Mouse (Mus musculus) left cerebral cortex, adult 18-20 months (tissue): ENCODE measurements around the gene Gm21974. TPM values are rescaled to one million over a fixed set of nuclear protein-coding genes. Genes with fewer than 3 reads are reported as not detected.
"Not testable (repeated sequence)": the region's sequence is repeated elsewhere in the genome, so short reads cannot be mapped to it uniquely, and the experiment has no call there.

Experiments used
- DNase-seq, 2 experiments: peaks; one replicate each; pipeline ENCODE4 v3.0.0; 2021 to 2022; ENCODE audit warnings: low spot score in 2 of 2, mixed read lengths in 1 of 2
- long read RNA-seq, 2 experiments: library from polyadenylated mRNA; stranded (forward); transcript quantifications; one replicate each; pipeline ENCODE4 v2.0.0; 2021
- total RNA-seq, 2 experiments: library from RNA; stranded (reverse); gene quantifications; 2 replicates each; pipeline ENCODE4 v1.2.3; 2021

Gm21974 gene
- total RNA-seq, result not detected
- long read RNA-seq, experiment 1, partial matches to known transcripts, result 2 of 2 reads
- long read RNA-seq, experiment 1, other reads (novel, unspliced or antisense), result 0 of 2 reads
- long read RNA-seq, experiment 2, result 0 reads

DNA sequence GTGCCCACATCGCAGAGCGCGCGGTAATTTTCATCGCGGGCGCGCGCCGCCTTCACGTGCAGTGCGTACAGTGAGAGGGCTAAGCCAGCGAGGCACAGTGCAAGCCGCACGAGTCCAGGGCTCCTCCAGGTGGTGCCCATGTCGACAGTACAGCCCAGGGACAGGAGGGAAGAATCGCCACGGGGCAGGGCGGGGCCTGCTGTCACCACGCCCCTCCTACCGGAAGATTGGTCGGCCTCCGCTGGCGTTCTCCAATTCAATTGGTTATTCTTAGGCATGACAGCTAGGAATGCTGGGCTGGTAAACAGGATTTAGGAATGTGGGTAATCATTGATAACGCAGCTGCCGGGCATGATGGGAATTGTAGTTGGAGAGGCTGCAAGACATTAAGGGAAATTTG is at the start of gene Gm21974, which contains the start of gene Vkorc1:
Gm21974 (minus strand) TSS at position 13 of the 400 bp plus-strand sequence.
Vkorc1 (minus strand) TSS at position 176 of the 400 bp plus-strand sequence.
- DNase-seq, result peak; percentile 90 to 94

DNA sequence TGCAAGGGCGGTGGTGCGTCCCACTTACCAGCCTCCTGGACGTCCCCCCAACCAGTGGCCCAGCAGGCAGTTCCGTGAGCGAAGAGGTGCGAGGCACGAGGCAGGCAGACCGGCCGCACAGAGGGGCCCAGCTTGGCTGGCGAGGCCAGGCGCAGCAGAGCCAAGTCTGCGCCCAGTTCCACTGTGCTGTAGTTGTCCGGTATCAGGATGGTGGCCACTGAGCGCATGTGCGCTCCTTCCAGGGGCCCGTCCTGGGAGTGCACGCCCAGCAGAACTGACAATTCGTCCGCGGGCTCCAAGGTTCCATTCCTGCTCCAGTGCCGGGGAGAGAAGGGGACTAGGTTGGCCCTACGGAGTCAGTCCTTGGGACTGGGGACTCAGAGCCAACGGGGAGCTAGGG is 49.4 kb upstream of the Gm21974 start:
- no peak for DNase-seq

DNA sequence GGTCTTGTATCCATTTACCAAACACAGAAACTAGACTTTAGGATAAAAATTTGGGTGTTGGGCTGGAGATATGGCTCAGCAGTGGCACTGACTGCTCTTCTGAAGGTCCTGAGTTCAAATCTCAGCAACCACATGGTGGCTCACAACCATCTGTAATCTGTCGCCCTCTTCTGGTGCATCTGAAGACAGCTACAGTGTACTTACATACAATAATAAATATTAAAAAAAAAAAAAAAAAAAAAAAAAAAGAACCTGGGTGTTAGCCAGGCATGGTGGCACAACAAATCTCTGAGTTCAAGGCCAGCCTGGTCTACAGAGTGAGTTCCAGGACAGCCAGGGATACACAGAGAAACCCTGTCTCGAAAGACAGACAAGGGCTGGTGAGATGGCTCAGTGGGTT is 46.8 kb upstream of the Gm21974 start:
- DNase-seq, result not testable (repeated sequence)

DNA sequence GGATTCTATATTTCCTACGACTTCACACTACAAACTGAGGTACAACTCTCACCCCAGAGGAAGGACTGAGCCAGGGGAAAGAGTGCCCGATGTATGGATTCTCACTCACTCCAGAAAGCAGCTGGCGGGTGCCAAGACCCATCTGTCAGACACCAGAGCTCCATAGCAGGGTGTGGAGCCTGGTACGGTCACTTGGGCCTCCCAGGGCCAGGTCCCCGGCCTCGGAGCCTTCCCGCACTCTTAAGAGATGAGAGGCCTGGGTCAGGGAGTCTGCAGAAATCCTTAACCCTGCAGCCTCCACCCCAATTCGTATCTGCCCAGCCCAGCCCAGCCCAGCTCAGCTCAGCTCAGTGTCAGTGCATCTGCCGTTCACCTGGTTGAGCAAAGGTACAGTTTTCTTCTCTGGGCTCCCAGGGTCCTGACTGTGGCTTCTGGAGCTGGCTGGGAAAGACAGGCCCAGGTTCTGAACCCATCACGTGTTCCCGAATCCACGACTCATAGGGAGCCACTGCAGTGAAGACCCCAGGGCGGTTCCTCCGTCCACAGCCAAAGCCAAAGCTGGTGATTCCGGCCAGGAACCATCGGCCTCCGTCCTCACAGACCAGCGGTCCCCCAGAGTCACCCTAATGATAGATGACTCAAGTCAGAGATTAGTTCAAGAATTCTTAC is 41.1 kb upstream of the Gm21974 start:
- DNase-seq, result peak in 1 of 2 experiments; percentile 20

DNA sequence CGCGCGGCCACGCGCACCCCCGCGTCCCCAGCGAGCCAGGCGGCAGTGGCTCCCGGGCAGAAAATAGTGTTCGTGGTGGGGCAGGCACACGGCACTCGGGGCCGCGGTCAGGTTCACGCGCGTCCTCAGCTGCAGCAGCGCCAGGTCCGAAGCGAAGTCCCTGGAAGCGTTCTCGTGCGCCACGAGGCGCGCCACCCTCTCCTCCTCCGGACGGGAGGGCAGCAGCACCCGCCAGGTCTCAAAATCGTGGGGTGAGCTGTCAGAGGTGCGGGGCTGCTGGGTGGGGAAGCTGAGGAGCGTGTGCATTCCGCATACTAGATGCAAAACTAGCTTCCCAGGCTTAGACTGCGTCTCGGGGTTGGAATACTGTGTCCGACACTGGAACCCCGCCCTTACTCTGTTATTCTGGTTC is 40.5 kb upstream of the Gm21974 start:
- DNase-seq, result no peak

DNA sequence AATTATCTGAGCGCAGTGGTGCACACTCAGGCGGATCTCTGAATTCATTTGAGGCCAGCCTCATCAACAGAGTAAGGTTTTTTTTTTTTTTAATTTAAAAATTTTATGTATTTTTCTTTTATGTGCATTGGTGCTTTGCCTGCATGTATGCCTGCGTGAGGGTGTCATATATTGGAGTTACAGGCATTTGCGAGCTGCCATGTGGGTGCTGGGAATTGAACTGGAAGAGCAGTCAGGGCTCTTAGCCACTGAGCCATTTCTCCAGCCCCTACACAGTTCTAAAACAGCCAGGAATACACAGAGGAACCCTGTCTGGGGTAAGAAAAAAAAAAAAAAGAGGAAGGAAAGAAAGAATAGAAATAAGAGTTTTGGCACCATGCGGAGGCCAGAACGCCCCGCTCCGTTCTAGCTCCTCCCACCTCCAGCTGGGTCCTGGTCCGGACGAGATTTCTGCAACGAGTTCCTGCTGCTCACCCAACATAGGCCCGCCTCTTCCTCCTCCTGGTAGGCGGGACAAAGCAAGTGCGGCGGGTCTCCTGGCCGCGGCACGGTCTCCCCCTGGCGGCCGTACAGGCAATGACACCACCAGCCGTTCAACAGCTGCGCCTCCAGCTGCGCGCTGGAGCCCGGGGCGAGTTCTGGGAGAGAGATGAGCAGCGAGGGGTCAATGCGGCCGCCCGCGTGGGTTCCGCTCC is 39.9 kb upstream of the Gm21974 start:
- DNase-seq, result peak; percentile 95 to 96

DNA sequence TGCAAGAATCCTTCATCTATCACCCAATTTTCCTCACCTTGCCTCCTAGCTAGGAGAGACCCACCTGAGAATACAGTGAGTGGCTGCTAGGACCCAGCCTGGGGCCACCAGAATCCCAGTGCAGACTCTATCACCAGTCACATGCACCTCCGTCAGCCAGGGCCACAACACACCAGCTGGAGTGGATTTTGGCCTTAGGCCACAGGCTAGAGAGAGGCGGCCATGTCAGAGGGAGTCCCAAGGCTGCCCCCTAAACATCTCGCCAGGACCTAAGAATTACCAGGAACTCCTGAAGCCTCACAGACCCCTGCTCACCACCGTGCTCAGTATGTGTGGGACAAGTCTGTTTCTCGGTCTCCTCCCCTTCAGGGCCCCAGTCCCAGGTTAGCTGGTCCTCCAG is 38.8 kb upstream of the Gm21974 start:
- DNase-seq, result no peak

DNA sequence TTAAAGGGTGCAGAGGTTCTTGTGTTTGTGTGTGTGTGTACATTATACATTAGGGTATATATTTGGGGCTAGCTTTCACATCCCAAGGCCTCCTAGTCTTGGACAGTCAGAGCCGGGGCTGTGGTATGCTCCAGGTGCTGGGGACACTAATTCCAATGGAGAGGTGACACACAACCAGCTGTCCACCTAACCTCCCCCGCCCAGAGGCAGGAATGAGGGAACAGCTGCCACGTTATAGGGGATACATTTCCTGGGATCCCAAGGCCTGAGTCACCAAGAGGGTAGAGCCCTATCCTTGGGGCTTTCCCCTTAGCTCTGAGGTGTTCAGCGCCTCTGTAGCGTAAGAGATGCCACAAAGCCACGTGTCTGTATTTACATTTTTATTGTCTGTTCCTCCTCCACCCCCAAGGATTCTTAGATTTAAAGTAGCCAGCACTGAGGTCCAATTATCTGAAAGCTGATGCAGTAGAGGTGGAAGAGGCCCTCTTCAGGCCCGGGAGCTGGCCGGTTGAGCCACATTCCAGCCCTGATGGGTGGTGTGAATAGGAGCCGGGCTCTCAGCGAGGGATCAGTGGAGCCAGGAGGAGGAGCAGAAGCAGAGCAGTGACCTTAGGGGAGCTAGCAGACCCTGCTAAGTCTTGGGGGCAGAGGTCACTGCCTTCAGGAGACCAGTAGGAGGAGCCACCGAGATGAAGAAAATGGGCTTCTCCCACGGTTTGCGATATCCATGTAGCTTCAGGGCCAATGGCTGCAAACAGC is 37.2 kb upstream of the Gm21974 start:
- no peak for DNase-seq

DNA sequence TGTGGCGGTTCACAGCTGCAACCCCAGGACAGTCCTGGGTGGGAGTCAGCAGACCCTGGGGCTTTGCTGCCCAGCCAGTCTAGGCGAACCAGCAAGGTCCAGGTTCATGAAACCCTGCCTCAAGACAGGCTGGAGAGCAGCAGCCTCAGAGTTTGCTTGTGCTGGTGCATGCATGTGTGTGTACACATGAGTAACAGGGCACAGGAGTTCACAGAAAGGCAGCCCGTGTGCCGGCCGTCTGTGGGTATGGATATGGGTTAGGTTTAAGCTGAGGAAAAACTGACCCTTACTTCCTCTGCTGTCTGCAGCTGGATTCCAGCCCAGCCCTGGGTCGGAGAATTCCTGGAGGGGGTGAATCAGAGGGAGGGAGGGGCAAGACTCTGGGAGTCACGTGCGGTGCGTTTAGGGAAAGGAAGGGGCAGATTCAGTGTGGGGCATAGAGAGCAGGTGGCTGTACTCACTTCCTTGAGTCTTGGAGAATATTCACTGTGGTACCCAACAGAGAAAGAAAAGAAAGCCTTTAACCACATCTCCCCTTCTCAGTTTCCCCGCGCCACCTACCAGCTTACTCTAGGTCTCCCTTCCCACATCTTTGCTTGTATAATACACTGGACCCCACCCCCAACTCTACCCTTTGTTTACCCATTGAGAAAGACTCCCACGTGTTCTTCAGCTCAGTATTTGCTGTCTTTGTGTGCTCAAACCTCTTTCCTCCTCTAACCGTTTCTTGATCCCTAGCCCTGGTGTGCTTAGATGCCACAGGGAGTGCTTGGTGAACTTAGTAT is 36.3 kb upstream of the Gm21974 start:
- DNase-seq, result no peak

DNA sequence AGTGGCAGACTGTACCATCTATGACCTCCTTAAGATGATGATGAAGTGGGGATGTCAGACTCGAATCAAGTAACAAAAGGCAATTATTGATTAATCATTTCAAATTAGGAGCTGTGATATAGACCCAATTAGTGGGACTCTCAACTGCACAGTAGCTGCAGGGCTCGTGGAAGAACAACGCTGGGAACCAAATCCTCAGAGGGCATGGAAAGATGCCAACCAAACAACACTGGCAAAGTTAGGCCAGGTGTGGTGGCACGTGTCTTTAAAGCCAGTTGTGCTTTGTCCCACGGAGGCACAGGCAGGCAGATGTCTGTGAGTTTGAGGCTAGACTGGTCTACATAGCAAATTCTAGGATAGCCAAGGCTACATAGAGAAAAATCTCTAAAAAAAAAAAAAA is 35.4 kb upstream of the Gm21974 start:
- DNase-seq, result no peak

DNA sequence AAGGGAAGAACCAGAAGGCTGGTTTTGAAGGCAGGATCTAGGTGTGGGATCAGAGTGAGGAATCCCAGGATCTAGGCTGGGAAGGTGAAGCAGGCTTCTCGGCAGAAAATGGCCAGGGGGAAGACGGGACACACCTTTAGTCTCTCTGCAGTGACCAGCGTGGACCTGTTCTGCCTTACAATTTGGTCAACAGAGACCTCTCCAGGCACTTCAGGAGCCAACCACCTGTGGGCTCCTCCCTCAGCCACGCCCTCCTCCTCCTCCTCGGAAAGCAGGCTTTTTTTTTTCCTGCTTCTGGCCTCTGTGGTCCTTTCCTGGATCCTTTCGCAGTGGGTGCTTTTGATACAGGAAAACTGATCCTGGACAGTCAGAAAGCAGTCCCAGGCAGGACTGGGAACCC is 34.7 kb upstream of the Gm21974 start, which contains the start of gene Prss8:
Prss8 (minus strand) TSS at position 182 of the 400 bp plus-strand sequence.
- no peak for DNase-seq

DNA sequence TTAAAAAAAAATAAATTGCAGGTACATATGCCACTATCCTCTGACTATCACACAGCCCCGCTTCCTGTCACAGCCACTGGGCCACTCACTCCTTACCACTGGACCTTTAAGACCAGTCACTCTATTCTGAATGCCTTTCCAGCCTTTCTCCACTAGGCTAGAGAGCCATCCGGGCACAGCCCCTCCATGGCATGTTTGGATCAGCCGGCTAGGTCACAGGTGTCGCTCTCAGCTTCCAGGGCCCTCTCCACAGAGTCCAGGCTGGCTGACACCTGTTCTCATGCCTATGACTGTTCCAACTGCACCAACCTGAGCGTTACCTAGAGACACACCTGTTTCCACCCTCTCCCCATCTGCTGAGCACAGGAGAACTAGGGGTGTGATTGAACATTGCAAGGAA is 33.3 kb upstream of the Gm21974 start:
- DNase-seq, result no peak

DNA sequence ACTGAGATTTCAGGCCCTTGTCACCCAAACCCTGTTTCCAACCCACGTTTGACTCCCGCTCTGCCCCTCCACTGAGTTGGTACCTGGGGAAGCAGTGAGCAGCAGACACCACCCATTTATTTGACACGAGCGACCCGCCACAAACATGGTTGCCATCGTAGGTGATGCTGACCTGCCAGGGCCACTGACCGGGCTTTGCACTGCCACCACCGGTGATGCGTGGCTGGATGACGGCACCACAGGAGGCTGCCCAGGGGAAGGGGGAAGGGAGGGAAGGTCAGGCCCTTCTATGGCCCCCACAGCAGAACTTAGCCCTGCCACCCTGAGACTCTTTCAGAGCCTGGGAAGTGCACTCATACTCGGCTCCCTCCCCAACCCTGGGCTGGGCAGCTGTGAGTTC is 32.5 kb upstream of the Gm21974 start:
- no peak for DNase-seq

DNA sequence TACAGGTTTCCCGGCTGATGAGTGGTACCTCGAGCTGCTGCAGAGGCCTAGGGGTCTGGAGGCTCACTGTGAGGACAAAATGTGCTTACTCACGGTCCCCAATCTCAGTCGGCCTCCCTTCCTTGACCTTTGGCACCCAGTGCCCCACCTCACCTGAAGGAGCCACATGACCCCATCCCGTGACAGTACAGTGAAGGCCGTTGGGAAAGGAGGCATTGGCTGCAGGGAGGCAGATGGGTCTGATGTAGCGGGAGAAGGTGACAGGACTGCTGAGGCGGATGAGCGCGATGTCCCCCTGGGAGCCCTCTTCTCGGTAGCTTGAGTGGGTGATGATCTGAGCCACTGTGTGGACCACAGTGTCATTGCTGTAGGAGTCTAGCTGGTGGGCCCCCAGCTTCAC is 31.6 kb upstream of the Gm21974 start:
- no peak for DNase-seq

DNA sequence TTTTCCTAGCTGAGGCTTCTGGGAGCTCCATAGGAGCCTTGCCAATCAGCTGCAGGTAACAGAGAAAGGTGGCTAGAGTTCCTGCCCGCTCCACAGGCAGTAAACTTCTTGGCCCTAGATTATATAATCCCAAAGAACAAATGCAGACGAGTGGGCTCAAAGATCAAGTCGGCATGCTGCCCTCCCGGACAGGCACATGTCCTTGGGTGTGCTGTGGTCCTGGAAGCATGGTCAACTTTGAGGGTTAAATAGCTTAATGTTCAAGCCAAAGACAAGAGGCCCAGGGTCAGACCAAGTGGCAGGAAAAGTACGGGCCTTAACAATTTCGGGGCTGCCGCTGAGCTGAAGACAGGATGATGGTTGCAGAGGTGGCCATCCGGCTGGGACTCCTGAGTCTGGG is 30.8 kb upstream of the Gm21974 start:
- no peak for DNase-seq

DNA sequence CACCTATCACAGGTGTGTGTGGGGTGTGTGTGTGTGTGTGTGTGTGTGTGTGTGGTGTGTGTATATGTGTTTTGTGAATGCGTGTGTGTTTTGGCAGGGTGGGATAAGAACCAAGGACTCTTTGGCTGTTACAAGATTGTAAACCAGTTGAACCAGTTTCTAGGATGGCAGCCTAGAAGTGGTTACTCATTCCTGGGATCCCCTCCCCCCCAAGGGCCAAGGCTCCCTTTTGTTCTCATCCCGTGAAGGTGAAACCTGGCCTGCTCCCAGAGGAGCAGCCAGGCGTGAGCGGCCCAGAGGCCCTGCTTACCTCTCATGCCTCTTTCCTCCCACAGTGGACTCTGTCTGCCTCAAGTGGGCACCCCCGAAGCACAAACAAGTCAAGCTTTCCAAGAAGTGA is 30.0 kb upstream of the Gm21974 start:
- no peak for DNase-seq

DNA sequence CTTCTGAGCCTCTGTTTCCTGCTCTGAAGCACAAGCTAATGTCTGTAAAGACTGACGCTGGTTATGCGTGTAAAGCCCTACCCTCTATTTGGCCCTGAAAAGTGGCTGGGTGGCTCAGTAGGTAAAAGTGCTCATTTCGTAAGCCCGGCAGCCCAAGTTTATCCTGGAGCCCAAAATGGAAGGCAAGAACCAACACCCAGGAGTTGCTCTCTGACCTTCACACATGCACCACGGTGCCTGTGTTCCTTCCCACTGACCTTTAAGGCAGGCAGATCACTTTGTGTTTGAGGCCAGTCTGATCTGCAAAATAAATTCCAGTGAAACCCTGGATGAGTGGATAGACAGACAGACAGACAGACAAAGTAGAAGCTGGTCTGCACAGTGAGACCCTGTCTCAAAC is 28.5 kb upstream of the Gm21974 start:
- DNase-seq, result no peak

DNA sequence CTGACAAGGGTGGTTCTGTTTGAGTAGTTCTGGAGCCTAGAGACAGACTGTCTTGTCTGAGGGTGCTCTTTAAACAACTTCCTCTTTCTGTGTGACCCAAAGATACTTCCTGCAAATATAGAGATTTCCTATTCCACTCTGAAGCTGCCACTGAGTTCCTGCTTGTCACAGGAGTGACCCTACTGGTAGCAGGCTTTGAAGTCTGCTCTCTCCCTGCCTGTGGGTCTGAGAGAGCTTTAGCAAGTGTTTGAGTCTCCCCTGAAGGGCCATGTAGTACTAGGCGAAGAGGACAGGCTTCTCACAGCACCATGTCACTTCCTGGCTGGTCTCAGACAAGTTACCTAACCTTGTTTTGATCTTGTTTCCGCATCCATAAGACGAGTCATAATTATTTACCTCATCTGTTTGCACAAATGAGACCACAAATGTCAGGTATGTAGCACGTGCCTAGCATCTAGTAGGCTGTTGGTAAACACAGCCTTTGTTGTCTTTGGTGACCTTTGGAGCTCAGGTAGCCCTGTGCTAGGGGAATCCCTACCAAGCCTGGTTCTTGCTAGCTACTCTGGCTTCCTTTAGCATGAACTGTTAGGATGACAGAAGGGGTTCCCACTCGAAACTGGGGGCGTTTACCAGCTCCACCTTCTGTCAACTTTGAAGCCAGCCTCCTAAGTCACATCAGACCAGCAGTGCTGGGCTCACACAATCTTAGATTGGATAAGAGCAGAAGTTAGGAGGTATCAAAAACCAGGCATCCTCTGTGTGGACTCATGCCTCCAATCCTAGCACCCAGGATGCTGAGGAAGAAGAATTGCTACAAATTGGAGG is 27.4 kb upstream of the Gm21974 start:
- DNase-seq, result no peak

DNA sequence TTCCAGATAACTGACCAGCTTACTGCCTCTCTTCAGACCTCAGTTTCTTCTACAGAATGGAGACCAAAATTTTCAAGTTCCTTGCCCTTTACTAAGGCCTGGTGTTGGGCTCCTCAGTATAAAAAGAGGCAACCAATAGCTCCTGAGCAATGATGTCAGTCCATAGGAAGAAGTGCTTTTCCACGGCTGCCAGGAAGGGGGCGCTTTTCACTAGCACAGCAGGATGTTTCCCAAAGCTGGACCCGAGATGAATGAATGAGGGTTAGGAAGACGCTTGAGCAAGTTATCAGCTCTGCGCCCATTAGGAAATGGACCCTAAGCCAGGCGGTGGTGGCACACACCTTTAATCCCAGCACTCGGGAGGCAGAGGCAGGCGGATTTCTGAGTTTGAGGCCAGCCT is 26.3 kb upstream of the Gm21974 start:
- DNase-seq, result no peak

DNA sequence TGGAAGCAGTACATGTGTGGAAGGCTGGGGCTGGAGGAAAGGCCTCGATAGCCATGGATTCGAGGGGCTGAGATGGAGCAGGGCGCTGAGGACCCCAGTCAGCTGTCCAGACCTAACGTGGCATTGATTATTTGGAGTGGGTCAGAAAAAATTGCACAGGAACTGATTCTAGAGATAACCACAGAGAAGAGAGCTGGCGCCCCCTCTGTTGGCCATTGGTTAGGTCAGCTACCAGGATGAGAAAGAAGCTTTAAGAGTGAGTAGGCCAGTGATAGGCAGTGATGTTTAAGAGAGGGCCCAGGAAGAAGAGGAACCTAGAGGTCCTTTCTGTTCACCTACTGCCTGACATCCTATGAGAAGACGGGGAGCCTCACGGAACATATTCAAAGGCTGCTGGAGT is 24.0 kb upstream of the Gm21974 start:
- no peak for DNase-seq
